Mouse (Mus musculus): ENCODE data around the gene Lamtor2. TPM values are rescaled to one million over a fixed set of nuclear protein-coding genes. Genes with fewer than 3 reads are reported as not detected.
A peak's percentile ranks its signal among the peaks of the same experiment; 100 is the strongest.

The Lamtor2 gene
- total and polyA plus RNA-seq, 2 experiments from 2014 or later = 52.2 to 186 TPM

DNA sequence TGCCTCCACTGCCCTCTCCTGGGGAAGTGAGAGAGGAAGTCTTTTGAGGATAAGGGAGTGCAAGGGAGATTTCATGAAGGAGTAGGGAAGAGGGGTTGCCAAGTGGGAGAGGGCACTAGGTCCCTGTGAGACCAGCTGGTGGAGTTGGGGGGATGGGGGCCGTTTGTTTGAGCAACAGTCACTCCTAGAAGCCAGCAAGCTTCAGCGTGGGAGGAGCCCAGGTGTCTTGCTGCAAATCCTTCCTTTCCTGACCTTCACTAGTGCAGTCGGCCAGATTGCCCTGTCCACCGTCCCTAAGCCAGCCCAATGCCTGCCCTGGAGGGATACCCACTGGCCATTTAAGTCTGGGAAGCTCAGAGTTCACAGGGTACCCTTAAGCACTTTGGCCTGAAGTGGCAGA, 41.3 kb downstream of the Lamtor2 start:
- Histone ChIP-seq H3K4me2 (ENCODE audit: low read depth) (no peak overlapping the region), H3K36me3 (ENCODE audit: insufficient read depth) (no peaks in the 10 kb centered on the region), H3K4me3 (ENCODE audit: low read depth, low read length) (no peak overlapping the region), H3K27ac (ENCODE audit: low read depth, low read length) (no peak overlapping the region), H3K9ac (no peak overlapping the region), H3K27me3 (ENCODE audit: insufficient read depth, low read length) (no peaks in the 10 kb centered on the region), H3K9me3 (ENCODE audit: low read length) (no peaks in the 10 kb centered on the region), H3K4me1 (ENCODE audit: insufficient read depth) (peaks cover 14% of the 10 kb centered on the region; the same call in 1 of the 2 replicates)
- ATAC-seq (no peak), DNase-seq (no peak)
- no peak for TF ChIP-seq CTCF (IDR thresholded peaks at IDR 0.05; ENCODE audit: low read depth)
- 66% methylated on average over 4 of the region's 4 CpGs for WGBS

- H3K36me3 ChIP-seq (ENCODE audit: insufficient read depth) = no peaks in the 10 kb centered on the region
- no peaks in the 10 kb centered on the region for H3K27me3 ChIP-seq (ENCODE audit: insufficient read depth, low read length)
- H3K4me2 ChIP-seq (ENCODE audit: low read depth) = peak overlapping the region; percentile 61
- H3K27ac ChIP-seq (ENCODE audit: low read depth, low read length) = peak overlapping the region; percentile 85
- H3K4me1 ChIP-seq (ENCODE audit: insufficient read depth) = peaks cover 14% of the 10 kb centered on the region; the same call in 1 of the 2 replicates
- TF ChIP-seq CTCF (IDR thresholded peaks at IDR 0.05; ENCODE audit: low read depth) = no peak
- H3K9ac ChIP-seq = peak overlapping the region; percentile 57
- no peaks in the 10 kb centered on the region for H3K9me3 ChIP-seq (ENCODE audit: low read length)
- DNase-seq (no peak), ATAC-seq (no peak)
- H3K4me3 ChIP-seq (ENCODE audit: low read depth, low read length) = peak overlapping the region; percentile 38
- WGBS = 49% methylated on average over 13 of the region's 13 CpGs
These were observed 42.2 kb downstream of the Lamtor2 start for GRCm38 (mm10) chr3:88510421-88511289.

- ATAC-seq = peak; percentile 98
- H3K36me3 ChIP-seq (ENCODE audit: insufficient read depth) = no peaks in the 10 kb centered on the region
- H3K9ac ChIP-seq = peak within 1 kb of the TSS; percentile 57
- H3K27me3 ChIP-seq (ENCODE audit: insufficient read depth, low read length) = no peaks in the 10 kb centered on the region; the same call in 1 of the 2 replicates
- WGBS = 1% methylated on average over 30 of the region's 31 CpGs
- DNase-seq = peak; percentile 92
- peak; percentile 61 for TF ChIP-seq CTCF (IDR thresholded peaks at IDR 0.05; ENCODE audit: low read depth)
- H3K27ac ChIP-seq (ENCODE audit: low read depth, low read length) = peak within 1 kb of the TSS; percentile 85
- no peaks in the 10 kb centered on the region for H3K9me3 ChIP-seq (ENCODE audit: low read length)
- peaks cover 14% of the 10 kb centered on the region; the same call in 1 of the 2 replicates for H3K4me1 ChIP-seq (ENCODE audit: insufficient read depth)
- peak within 1 kb of the TSS; percentile 61 for H3K4me2 ChIP-seq (ENCODE audit: low read depth)
- peak within 1 kb of the TSS; percentile 38 for H3K4me3 ChIP-seq (ENCODE audit: low read depth, low read length)
These were observed 43.0 kb downstream of the Lamtor2 start, which contains the start of gene Lmna for GRCm38 (mm10) chr3:88509692-88510420. Gene Lmna (minus strand): TSS chr3:88509956.

DNA sequence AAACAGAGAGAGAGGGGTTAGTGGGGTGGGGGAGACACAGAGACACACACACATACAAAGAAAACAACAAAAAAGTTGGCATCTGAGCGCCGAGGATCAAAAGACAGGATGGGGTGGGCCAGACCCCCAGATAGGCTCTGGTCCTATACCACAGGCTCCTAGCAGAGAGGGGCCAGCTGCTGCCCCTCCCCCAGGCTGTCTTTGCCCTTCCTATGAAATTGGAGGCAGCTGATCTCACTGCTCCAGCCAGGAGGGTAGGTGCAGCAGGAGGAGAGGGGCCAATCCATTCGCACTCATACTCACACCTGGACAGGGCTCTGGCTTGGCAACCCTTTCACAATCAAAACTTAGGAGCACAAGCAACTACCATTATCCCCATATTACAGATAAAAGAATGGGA, 43.6 kb downstream of the Lamtor2 start:
- Histone ChIP-seq H3K27me3 (ENCODE audit: insufficient read depth, low read length) (no peaks in the 10 kb centered on the region; the same call in 1 of the 2 replicates), H3K4me3 (ENCODE audit: low read depth, low read length) (peak overlapping the region; percentile 38), H3K27ac (ENCODE audit: low read depth, low read length) (peak overlapping the region; percentile 85), H3K9ac (peak overlapping the region; percentile 57), H3K36me3 (ENCODE audit: insufficient read depth) (no peaks in the 10 kb centered on the region), H3K9me3 (ENCODE audit: low read length) (no peaks in the 10 kb centered on the region), H3K4me2 (ENCODE audit: low read depth) (peak overlapping the region; percentile 61), H3K4me1 (ENCODE audit: insufficient read depth) (peaks cover 14% of the 10 kb centered on the region; the same call in 1 of the 2 replicates)
- DNase-seq (no peak), ATAC-seq (no peak)
- no peak for TF ChIP-seq CTCF (IDR thresholded peaks at IDR 0.05; ENCODE audit: low read depth)
- WGBS = 62% methylated on average over 3 of the region's 3 CpGs

GRCm38 (mm10) chr3:88505765-88506164, 47.1 kb downstream of the Lamtor2 start:
- Histone ChIP-seq H3K4me2 (ENCODE audit: low read depth) (no peak overlapping the region), H3K9me3 (ENCODE audit: low read length) (no peaks in the 10 kb centered on the region), H3K27ac (ENCODE audit: low read depth, low read length) (no peak overlapping the region), H3K9ac (no peak overlapping the region), H3K4me3 (ENCODE audit: low read depth, low read length) (no peak overlapping the region), H3K27me3 (ENCODE audit: insufficient read depth, low read length) (no peaks in the 10 kb centered on the region; the same call in 1 of the 2 replicates), H3K4me1 (ENCODE audit: insufficient read depth) (peaks cover 29% of the 10 kb centered on the region), H3K36me3 (ENCODE audit: insufficient read depth) (no peaks in the 10 kb centered on the region)
- no peak for ATAC-seq
- TF ChIP-seq CTCF (IDR thresholded peaks at IDR 0.05; ENCODE audit: low read depth) = no peak
- no peak for DNase-seq
- 55% methylated on average over 7 of the region's 7 CpGs for WGBS

DNA sequence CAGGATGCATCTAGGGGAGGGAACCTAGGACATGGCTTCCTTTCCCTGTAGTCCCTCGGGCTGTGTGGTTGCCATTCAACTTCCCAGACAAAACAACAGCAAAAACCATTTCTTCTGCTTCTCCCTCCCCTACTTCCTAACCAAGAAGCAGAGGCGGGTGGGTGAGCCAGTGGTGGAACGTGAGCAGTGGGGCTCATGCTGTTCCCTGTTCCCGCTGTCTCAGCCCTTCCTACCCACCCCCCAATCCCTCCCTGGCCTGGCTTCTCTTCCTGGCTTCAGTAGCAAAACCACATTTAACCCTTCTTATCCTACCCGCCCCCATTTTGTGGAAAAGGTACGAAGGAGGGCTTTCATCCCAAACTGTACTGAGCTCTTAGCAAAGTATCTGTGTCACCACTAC, 47.8 kb downstream of the Lamtor2 start:
- Histone ChIP-seq H3K36me3 (ENCODE audit: insufficient read depth) (no peaks in the 10 kb centered on the region), H3K4me1 (ENCODE audit: insufficient read depth) (peaks cover 23% of the 10 kb centered on the region), H3K4me2 (ENCODE audit: low read depth) (no peak overlapping the region), H3K27ac (ENCODE audit: low read depth, low read length) (no peak overlapping the region), H3K9ac (no peak overlapping the region), H3K27me3 (ENCODE audit: insufficient read depth, low read length) (no peaks in the 10 kb centered on the region; the same call in 1 of the 2 replicates), H3K9me3 (ENCODE audit: low read length) (no peaks in the 10 kb centered on the region), H3K4me3 (ENCODE audit: low read depth, low read length) (no peak overlapping the region)
- ATAC-seq = no peak
- 65% methylated on average over 6 of the region's 6 CpGs for WGBS
- no peak for TF ChIP-seq CTCF (IDR thresholded peaks at IDR 0.05; ENCODE audit: low read depth)
- no peak for DNase-seq

Data from forebrain, postnatal 0 days (tissue).